Mouse (Mus musculus): ENCODE results near the gene Dot1l.
A peak's percentile ranks its signal among the peaks of the same experiment; 100 is the strongest.

Dot1l gene

DNA sequence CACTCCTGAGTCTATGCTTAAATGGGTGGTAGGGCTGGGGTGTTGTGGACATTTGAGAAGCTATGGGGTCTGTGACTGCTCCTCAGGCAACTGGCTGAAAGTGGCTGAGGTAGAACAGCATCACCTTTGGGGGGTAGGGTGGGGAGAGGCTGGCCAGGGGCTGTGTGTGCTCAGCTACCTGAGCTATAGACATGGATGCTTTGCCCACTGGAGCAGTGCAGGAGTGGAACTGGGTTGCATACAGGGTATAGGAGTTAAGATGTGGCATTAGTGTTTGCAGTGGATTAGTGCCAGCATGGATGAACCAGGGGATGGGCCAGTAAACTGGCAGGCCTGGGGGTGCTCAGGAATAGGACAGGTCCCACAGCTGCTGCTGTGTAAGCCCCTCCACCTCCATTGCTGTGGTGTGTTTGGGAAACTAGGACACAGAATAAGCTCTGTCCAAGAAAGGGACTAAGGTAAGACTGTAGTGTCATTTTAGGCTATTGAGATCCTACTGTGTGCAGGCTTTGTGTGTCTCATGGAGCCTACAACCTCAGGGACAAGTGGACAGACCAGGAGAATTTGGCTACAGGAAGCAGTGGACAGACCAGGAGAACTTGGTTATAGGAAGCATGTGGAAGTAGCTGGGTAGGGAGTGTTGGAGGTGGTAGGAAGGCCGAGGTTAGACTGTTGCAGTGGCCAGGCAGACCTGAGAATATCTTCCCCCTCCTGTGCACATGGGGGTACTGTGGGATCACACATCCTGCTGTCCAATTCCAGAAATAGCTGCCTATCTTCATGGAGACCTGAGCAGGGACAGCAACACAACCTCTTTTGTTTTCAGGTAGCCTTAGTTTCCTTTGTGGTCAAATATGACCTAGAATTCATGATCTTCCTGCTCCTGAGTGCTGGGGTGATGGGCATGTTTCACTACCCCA lies 74.6 kb downstream of the Dot1l start:
- DNase-seq (ENCODE audit: low spot score in 2 of 2), result no peak

DNA sequence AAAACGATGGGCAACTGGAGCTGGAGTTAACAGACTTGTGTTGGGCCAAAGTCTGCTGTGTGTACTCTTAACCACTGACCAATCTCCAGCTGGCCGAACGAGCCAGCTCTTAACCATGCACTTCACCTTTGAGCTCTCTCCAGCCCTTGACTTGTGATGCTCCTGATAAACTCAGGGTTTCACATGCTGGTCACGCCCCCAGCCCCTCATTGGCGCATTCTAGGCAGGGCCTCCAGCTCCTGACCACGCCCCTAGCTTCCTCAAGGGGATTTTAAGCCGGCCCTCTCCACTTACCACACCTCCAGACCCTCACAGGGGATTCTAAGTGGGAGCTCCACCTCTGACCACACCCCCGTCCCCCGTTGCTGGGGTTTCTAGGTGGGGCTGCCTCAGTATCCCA lies 76.1 kb downstream of the Dot1l start:
- DNase-seq (ENCODE audit: low spot score in 2 of 2), result no peak

DNA sequence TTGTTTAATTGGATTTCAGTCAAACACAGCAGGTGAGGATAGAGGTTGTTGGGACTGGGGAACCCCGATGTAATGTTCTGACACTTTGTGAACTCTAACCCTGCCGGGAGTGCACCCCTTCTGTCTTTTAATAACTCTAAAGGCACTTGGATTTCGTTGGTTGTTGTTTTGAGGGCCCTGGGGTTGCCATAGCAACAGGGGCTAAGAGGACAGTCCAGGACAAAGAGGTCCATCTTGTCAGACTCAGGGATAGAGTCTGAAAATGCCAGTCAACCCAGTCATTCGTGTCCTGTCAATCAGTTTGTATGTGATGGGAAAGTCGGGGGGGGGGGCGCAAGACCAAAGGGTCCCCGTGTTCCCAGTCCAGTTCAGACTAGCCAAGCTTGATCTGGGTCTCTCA lies 77.8 kb downstream of the Dot1l start:
- no peak for DNase-seq (ENCODE audit: low spot score in 2 of 2)

GRCm38 (mm10) chr10:80835617-80836016 lies 80.6 kb downstream of the Dot1l start:
- DNase-seq (ENCODE audit: low spot score in 2 of 2), result no peak

GRCm38 (mm10) chr10:80836949-80837379 lies 82.0 kb downstream of the Dot1l start:
- DNase-seq (ENCODE audit: low spot score in 2 of 2), result peak in 1 of 2 experiments; percentile 41

DNA sequence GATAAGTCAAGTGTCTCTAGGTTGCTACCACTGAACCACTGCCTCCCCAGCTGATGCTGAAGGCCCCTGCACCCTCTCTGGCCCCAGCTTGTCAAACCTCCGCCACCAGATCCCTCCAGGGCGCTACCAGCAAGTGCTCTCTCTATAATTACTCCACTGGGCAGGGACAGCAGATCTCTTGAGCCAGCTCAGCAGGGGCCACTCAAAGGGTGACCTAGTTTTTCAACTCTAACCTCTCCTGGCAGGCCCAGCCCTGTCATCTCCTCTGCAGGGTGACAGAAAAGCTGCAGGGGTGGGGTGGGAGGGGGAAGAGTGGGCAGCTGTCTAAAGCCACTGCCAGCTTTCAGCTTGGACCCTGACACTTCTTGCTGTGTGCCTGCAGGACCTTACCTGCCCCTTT lies 82.8 kb downstream of the Dot1l start:
- DNase-seq (ENCODE audit: low spot score in 2 of 2), result no peak

DNA sequence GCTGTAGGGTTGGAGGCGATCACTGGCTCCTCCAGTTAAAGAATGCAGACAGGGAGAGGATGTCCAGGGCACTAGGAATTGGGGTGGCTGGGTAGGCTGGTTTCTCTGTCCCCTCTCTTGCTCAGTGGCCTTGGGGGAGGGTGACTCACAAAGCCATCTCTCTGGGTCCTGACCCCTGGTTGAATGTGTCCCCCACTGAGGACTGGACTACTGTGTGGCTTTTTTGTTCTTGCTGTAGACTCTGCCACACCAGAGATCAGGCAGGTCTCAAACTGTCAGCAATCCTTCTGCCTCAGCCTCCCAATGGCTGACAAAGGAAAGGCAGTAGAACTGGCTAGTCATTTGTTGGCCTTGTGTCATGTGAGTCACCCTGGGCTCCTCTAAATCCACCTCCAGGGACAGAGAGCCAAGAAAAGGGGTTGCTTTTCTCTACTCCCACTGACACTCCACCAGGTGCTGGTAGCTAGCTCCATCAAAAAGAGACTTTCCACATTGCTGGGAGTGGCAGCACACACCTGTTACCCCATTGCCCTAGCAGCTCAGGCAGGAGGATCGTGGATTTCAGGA lies 83.4 kb downstream of the Dot1l start:
- DNase-seq (ENCODE audit: low spot score in 2 of 2), result no peak

DNA sequence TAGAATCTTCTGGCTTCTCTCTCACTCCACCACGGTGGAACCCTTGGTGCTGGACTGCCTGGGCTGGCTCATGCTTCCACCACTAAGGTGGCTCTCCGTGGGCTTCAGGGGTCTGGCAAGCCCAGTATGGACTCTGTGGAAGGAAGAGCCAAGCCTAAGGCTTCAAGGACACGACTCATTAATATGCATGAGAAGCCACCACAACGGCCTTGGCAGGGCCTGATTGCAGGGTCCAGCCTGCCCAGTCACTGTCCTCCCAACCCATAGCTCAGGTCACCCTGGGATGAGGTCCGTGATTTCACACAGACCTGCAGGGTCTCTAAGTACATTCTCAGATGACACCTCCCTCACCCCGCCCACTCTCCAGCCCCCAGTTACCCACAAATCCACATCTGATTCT lies 84.8 kb downstream of the Dot1l start:
- DNase-seq (ENCODE audit: low spot score in 2 of 2), result no peak

DNA sequence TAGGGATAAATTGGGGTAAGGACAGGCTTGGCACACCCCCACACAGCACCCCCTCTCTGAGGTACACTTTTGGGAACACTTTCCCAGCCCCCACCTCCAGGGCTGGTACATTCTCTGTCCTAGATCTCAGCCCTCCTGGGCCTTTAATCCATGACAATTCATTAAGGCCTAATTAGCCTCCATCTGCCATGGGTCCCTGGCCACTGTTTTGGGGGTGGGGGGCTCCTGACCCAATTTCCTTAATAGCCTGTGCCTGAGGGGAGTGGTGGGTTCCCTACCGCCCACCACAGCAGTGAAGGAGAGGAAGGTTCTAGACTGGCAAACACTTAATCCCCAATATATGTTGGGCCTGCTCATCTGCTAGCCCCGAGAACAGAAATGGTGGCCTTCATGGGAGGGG lies 86.7 kb downstream of the Dot1l start:
- DNase-seq (ENCODE audit: low spot score in 2 of 2), result no peak

DNA sequence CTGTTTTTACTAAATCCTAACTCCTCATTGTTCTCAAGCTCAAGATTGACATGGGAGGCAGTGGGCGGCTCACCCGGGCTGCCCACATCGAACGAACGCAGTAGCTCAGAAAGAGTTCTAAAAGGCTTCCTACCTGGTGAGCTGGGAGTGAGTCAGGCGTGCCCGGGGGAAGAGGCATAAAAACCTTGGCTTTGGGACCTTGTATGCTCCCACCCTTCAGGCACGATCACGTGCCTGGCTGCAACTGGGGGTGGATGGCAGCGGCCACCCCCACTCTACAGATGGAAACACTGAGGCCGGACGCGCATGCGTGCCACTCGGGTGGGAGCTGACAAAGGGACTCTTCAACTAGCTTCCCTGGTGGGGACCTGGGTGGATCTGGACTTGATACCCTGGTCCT lies 87.3 kb downstream of the Dot1l start:
- no peak for DNase-seq (ENCODE audit: low spot score in 2 of 2)

GRCm38 (mm10) chr10:80843087-80843930 lies 88.3 kb downstream of the Dot1l start:
- DNase-seq (ENCODE audit: low spot score in 2 of 2), result no peak

DNA sequence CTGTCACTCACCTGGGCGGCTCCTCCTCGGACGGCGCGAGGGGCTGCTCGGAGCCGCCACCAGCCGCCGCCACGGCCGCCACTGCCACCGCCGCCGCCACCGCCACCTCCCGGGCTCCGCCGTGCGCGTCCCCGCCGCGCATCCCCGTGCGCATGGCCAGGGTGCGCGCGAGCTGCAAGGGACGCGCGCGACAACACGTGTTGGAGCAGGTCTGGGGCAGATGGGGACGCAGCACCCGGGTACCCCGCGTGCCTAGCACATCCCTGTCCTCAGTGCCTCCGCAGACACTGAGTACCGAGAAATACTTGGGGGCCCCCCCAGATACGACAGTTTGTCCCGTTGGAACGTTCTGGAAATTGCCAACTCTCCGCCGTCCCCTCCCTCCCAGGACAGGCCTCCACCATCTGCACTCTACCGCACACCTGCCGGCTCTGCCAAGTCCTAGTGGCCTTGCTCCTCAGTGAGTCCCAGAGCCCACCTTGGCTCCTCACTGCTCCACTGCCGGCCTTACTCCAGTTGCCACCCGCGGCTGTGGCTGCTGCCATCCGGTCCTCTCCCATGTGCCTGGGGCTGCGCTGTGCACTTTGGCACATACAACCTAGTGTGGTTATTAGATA lies 89.0 kb downstream of the Dot1l start, which contains the start of gene Lingo3:
Lingo3 (minus strand) TSS at position 109 of the 617 bp plus-strand sequence.
- DNase-seq (ENCODE audit: low spot score in 2 of 2), result peak in 1 of 2 experiments; percentile 68

All from cerebellum, postnatal 4 days (tissue).